Mouse (Mus musculus): Measurements from ENCODE around the gene 2610001J05Rik. TPM values are rescaled to one million over a fixed set of nuclear protein-coding genes. Genes with fewer than 3 reads are reported as not detected.
A peak's percentile ranks its signal among the peaks of the same experiment; 100 is the strongest.
"Not testable (repeated sequence)": the region's sequence is repeated elsewhere in the genome, so short reads cannot be mapped to it uniquely, and the experiment has no call there.

Gene 2610001J05Rik
- polyA plus RNA-seq, 1 experiment from 2014 or later: 101 TPM

GRCm38 (mm10) chr6:13870289-13870741 lies 1.0 kb downstream of the 2610001J05Rik start:
- Histone ChIP-seq H3K9me3 (ENCODE audit: control insufficient read depth, low read length) (no peaks in the 10 kb centered on the region), H3K36me3 (ENCODE audit: control insufficient read depth, insufficient read depth) (no peaks in the 10 kb centered on the region), H3K4me3 (replicated peaks; ENCODE audit: low read length) (peak overlapping the region; percentile 35), H3K27me3 (replicated peaks; ENCODE audit: control insufficient read depth, insufficient read depth, low read length) (no peaks in the 10 kb centered on the region), H3K4me2 (ENCODE audit: low read length) (peak overlapping the region; percentile 52), H3K9ac (replicated peaks; ENCODE audit: low read depth, low read length) (peak overlapping the region; percentile 42; the same call in 1 of the 2 replicates), H3K4me1 (replicated peaks; ENCODE audit: control insufficient read depth, insufficient read depth, low read length) (peaks cover 10% of the 10 kb centered on the region; the same call in 1 of the 2 replicates), H3K27ac (ENCODE audit: low read length) (peak overlapping the region; percentile 3; the same call in 1 of the 2 replicates)
- ATAC-seq: no peak
- 16% methylated on average over 12 of the region's 12 CpGs for WGBS

GRCm38 (mm10) chr6:13860596-13860995 lies 10.7 kb downstream of the 2610001J05Rik start:
- H3K27ac ChIP-seq (ENCODE audit: low read length): no peak overlapping the region
- H3K36me3 ChIP-seq (ENCODE audit: control insufficient read depth, insufficient read depth): no peaks in the 10 kb centered on the region
- H3K4me1 ChIP-seq (replicated peaks; ENCODE audit: control insufficient read depth, insufficient read depth, low read length): no peaks in the 10 kb centered on the region
- 92% methylated on average over 1 of the region's 1 CpGs for WGBS
- no peak overlapping the region for H3K9ac ChIP-seq (replicated peaks; ENCODE audit: low read depth, low read length)
- H3K4me3 ChIP-seq (replicated peaks; ENCODE audit: low read length): no peak overlapping the region
- H3K27me3 ChIP-seq (replicated peaks; ENCODE audit: control insufficient read depth, insufficient read depth, low read length): no peaks in the 10 kb centered on the region
- no peaks in the 10 kb centered on the region for H3K9me3 ChIP-seq (ENCODE audit: control insufficient read depth, low read length)
- ATAC-seq: no peak
- no peak overlapping the region for H3K4me2 ChIP-seq (ENCODE audit: low read length)

GRCm38 (mm10) chr6:13859877-13860585 lies 11.3 kb downstream of the 2610001J05Rik start:
- H3K4me2 ChIP-seq (ENCODE audit: low read length): no peak overlapping the region
- H3K9me3 ChIP-seq (ENCODE audit: control insufficient read depth, low read length): no peaks in the 10 kb centered on the region
- ATAC-seq: no peak
- H3K4me3 ChIP-seq (replicated peaks; ENCODE audit: low read length): no peak overlapping the region
- no peak overlapping the region for H3K27ac ChIP-seq (ENCODE audit: low read length)
- 88% methylated on average over 6 of the region's 6 CpGs for WGBS
- H3K27me3 ChIP-seq (replicated peaks; ENCODE audit: control insufficient read depth, insufficient read depth, low read length): no peaks in the 10 kb centered on the region
- no peak overlapping the region for H3K9ac ChIP-seq (replicated peaks; ENCODE audit: low read depth, low read length)
- no peaks in the 10 kb centered on the region for H3K36me3 ChIP-seq (ENCODE audit: control insufficient read depth, insufficient read depth)
- H3K4me1 ChIP-seq (replicated peaks; ENCODE audit: control insufficient read depth, insufficient read depth, low read length): no peaks in the 10 kb centered on the region

- no peak for ATAC-seq
- no peak overlapping the region for H3K27ac ChIP-seq (ENCODE audit: low read length)
- no peaks in the 10 kb centered on the region for H3K4me1 ChIP-seq (replicated peaks; ENCODE audit: control insufficient read depth, insufficient read depth, low read length)
- H3K36me3 ChIP-seq (ENCODE audit: control insufficient read depth, insufficient read depth): no peaks in the 10 kb centered on the region
- H3K4me2 ChIP-seq (ENCODE audit: low read length): no peak overlapping the region
- H3K27me3 ChIP-seq (replicated peaks; ENCODE audit: control insufficient read depth, insufficient read depth, low read length): no peaks in the 10 kb centered on the region
- H3K4me3 ChIP-seq (replicated peaks; ENCODE audit: low read length): no peak overlapping the region
- WGBS: 18% methylated on average over 10 of the region's 11 CpGs
- no peak overlapping the region for H3K9ac ChIP-seq (replicated peaks; ENCODE audit: low read depth, low read length)
- H3K9me3 ChIP-seq (ENCODE audit: control insufficient read depth, low read length): no peaks in the 10 kb centered on the region
Measured at GRCm38 (mm10) chr6:13854230-13854629, 17.1 kb downstream of the 2610001J05Rik start.

- no peak for ATAC-seq
- H3K27ac ChIP-seq (ENCODE audit: low read length): no peak overlapping the region
Measured at GRCm38 (mm10) chr6:13853244-13853643, 18.1 kb downstream of the 2610001J05Rik start.

GRCm38 (mm10) chr6:13846031-13846430 lies 25.3 kb downstream of the 2610001J05Rik start:
- H3K9ac ChIP-seq (replicated peaks; ENCODE audit: low read depth, low read length); ATAC-seq; H3K27me3 ChIP-seq (replicated peaks; ENCODE audit: control insufficient read depth, insufficient read depth, low read length); H3K4me1 ChIP-seq (replicated peaks; ENCODE audit: control insufficient read depth, insufficient read depth, low read length); H3K9me3 ChIP-seq (ENCODE audit: control insufficient read depth, low read length); H3K36me3 ChIP-seq (ENCODE audit: control insufficient read depth, insufficient read depth); H3K4me3 ChIP-seq (replicated peaks; ENCODE audit: low read length); H3K4me2 ChIP-seq (ENCODE audit: low read length); H3K27ac ChIP-seq (ENCODE audit: low read length): not testable (repeated sequence)
- 100% methylated on average over 1 of the region's 1 CpGs for WGBS

More at GRCm38 (mm10) chr6:13853244-13853643, 18.1 kb downstream of the 2610001J05Rik start:
- Histone ChIP-seq H3K4me2 (ENCODE audit: low read length) (no peak overlapping the region), H3K4me3 (replicated peaks; ENCODE audit: low read length) (no peak overlapping the region), H3K4me1 (replicated peaks; ENCODE audit: control insufficient read depth, insufficient read depth, low read length) (no peaks in the 10 kb centered on the region), H3K36me3 (ENCODE audit: control insufficient read depth, insufficient read depth) (no peaks in the 10 kb centered on the region), H3K9ac (replicated peaks; ENCODE audit: low read depth, low read length) (no peak overlapping the region), H3K27me3 (replicated peaks; ENCODE audit: control insufficient read depth, insufficient read depth, low read length) (no peaks in the 10 kb centered on the region), H3K9me3 (ENCODE audit: control insufficient read depth, low read length) (no peaks in the 10 kb centered on the region)
- 61% methylated on average over 4 of the region's 4 CpGs for WGBS

- peaks cover 10% of the 10 kb centered on the region for H3K4me1 ChIP-seq (replicated peaks; ENCODE audit: control insufficient read depth, insufficient read depth, low read length)
- H3K9ac ChIP-seq (replicated peaks; ENCODE audit: low read depth, low read length): peak within 1 kb of the TSS; percentile 99
- peak within 1 kb of the TSS; percentile 88 for H3K4me2 ChIP-seq (ENCODE audit: low read length)
- H3K27ac ChIP-seq (ENCODE audit: low read length): peak within 1 kb of the TSS; percentile 100
- no peaks in the 10 kb centered on the region for H3K36me3 ChIP-seq (ENCODE audit: control insufficient read depth, insufficient read depth)
- peak; percentile 29 for ATAC-seq
- no peaks in the 10 kb centered on the region for H3K27me3 ChIP-seq (replicated peaks; ENCODE audit: control insufficient read depth, insufficient read depth, low read length)
- no peaks in the 10 kb centered on the region for H3K9me3 ChIP-seq (ENCODE audit: control insufficient read depth, low read length)
- WGBS: 37% methylated on average over 18 of the region's 18 CpGs
- peak within 1 kb of the TSS; percentile 79 for H3K4me3 ChIP-seq (replicated peaks; ENCODE audit: low read length)
Measured at GRCm38 (mm10) chr6:13839345-13840054, 31.8 kb downstream of the 2610001J05Rik start, which contains the start of gene Gpr85. Gene Gpr85 (minus strand): TSS chr6:13839942.

GRCm38 (mm10) chr6:13838677-13839344 lies 32.5 kb downstream of the 2610001J05Rik start:
- WGBS: under 1% methylated on average over 41 of the region's 41 CpGs
- Histone ChIP-seq H3K9me3 (ENCODE audit: control insufficient read depth, low read length) (no peaks in the 10 kb centered on the region), H3K9ac (replicated peaks; ENCODE audit: low read depth, low read length) (peak overlapping the region; percentile 99), H3K36me3 (ENCODE audit: control insufficient read depth, insufficient read depth) (no peaks in the 10 kb centered on the region), H3K4me2 (ENCODE audit: low read length) (peak overlapping the region; percentile 88), H3K4me1 (replicated peaks; ENCODE audit: control insufficient read depth, insufficient read depth, low read length) (peaks cover 11% of the 10 kb centered on the region), H3K27me3 (replicated peaks; ENCODE audit: control insufficient read depth, insufficient read depth, low read length) (no peaks in the 10 kb centered on the region), H3K27ac (ENCODE audit: low read length) (peak overlapping the region; percentile 100), H3K4me3 (replicated peaks; ENCODE audit: low read length) (peak overlapping the region; percentile 79)
- peak; percentile 93 for ATAC-seq

Data from forebrain, embryonic 16.5 days (tissue).